Mouse (Mus musculus): Measurements from ENCODE around the gene Dnah6. TPM values are rescaled to one million over a fixed set of nuclear protein-coding genes. Genes with fewer than 3 reads are reported as not detected.
A peak's percentile ranks its signal among the peaks of the same experiment; 100 is the strongest.

The Dnah6 gene
- polyA plus RNA-seq, 1 experiment from 2014 or later = 0.06 TPM

DNA sequence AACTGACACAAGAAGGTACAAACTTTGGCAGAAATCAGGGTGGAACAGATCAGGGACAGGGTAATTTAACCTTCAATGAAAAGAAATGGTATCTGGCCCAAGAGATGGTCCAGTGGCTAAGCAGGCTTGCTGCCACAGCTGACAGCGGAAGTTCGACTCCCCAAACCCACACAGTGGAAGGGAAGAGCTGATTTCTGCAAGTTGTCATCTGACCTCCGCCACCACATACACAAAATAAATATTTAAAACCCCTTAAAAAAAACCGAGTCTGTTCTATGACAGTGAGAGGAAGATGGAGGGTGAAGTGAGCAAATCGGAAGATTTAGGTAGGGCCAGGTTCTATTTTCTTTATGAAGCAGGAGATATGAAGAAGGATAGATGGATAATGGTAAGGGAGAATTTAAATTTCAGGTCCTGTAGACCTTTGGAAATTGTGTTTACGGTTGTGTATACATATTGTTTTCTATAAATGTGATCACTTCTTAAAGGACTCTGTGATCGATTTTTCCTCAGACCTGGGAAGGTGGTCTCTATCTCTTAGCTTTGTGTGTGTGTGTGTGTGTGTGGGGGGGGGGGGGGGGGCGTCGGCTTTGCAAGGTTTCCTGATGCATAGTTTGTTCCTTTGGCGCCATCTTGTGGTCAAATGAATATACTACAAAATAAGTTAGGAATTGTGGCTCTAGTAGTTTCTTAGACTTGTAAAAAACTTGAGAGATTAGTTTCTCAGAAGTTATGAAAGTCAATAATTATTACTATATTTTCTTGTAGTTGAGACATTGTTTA, 6.1 kb upstream of the Dnah6 start:
- ATAC-seq (ENCODE audit: insufficient number of reproducible peaks, low FRiP score) = no peak
- H3K27ac ChIP-seq (ENCODE audit: poor library complexity, severe bottlenecking) = no peak overlapping the region
- no peak overlapping the region for H3K4me2 ChIP-seq
- 40% methylated on average over 10 of the region's 10 CpGs for WGBS
- 0 out of 2 replicates have a peak, but pooled peaks cover 3% of the 10 kb centered on the region for H3K36me3 ChIP-seq
- H3K4me3 ChIP-seq = no peak overlapping the region
- no peaks in the 10 kb centered on the region for H3K27me3 ChIP-seq (replicated peaks)
- no peaks in the 10 kb centered on the region for H3K9me3 ChIP-seq (replicated peaks)
- H3K9ac ChIP-seq = no peak overlapping the region
- H3K4me1 ChIP-seq (replicated peaks) = peaks cover 4% of the 10 kb centered on the region; the same call in 1 of the 2 replicates

DNA sequence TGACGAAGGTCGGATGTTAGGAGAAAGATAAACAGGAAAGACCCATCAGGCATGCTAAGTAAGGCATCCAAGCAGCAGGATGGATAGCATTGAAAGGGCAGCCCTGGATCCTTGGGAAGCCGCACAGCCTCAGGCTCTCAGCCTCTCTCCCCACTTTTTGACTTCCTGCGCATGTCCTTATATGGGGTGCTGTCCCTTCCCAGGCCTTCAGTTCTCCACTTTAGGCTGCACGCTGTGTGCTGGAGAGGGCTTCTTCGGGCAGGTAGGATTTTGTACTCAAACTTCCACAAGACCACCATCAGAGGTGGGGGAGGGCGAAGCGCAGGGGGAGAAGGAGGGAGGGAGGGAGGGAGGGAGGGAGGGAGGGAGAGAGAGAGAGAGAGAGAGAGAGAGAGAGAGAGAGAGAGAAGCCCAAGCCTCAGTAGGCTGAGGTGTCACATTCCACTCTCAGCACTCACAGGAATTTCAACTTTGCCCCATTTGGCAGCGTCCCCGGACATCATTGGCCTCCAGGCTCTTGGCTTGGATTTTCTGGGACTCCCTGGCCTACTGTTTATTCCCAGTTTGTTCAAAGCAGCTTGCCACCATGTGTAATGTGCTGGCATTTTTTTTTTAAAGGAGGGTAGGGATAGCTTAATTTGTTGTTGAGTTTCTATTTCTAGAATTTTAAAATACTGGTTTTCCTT, 1.5 kb upstream of the Dnah6 start:
- Histone ChIP-seq H3K4me1 (replicated peaks) (peaks cover 6% of the 10 kb centered on the region; the same call in 1 of the 2 replicates), H3K27ac (ENCODE audit: poor library complexity, severe bottlenecking) (peak overlapping the region; percentile 89), H3K9me3 (replicated peaks) (no peaks in the 10 kb centered on the region), H3K27me3 (replicated peaks) (no peaks in the 10 kb centered on the region), H3K36me3 (0 out of 2 replicates have a peak, but pooled peaks cover 3% of the 10 kb centered on the region), H3K4me3 (peak overlapping the region; percentile 32), H3K4me2 (peak overlapping the region; percentile 57), H3K9ac (peak overlapping the region; percentile 28; the same call in 1 of the 2 replicates)
- 8% methylated on average over 8 of the region's 10 CpGs for WGBS
- peak; percentile 82 for ATAC-seq (ENCODE audit: insufficient number of reproducible peaks, low FRiP score)

DNA sequence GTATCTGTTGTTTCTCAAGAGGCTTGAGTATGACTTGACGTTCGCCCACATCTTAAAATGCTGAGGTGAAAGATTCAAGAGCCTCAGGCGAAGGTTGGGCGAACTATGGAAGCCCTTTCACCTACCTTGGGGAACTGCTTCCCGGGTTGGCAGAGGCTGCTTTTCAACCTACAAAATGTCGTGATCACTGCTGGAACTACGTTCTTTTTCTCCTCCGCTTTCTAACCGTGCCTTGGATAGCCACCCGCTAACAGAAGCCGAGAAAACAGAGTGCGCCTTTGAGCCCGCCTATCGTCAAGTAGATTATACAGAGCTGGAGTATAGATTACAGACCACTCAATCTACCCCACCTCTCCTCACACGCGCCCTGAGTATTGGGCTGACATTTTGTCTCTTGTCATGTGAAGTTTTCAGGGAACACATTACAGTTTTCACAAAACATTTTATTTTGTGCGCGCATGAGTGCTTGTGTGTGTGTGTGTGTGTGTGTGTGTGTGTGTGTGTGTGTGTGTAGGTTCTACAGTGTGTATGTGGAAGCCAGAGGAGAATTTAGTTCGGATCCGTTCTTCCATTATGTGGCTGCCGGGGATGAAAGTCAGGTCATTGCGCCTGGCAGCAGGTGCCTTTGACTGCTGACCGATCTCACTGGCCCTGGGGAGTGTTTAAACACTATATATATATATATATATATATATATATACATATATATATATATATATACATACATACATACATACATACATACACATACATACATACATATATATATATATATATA, 696 bp upstream of the Dnah6 start:
- Histone ChIP-seq H3K9ac (peak overlapping the region; percentile 28; the same call in 1 of the 2 replicates), H3K27ac (ENCODE audit: poor library complexity, severe bottlenecking) (peak overlapping the region; percentile 78), H3K36me3 (0 out of 2 replicates have a peak, but pooled peaks cover 3% of the 10 kb centered on the region), H3K4me1 (replicated peaks) (peaks cover 6% of the 10 kb centered on the region; the same call in 1 of the 2 replicates), H3K4me2 (peak overlapping the region; percentile 63), H3K9me3 (replicated peaks) (no peaks in the 10 kb centered on the region), H3K27me3 (replicated peaks) (no peaks in the 10 kb centered on the region), H3K4me3 (peak overlapping the region; percentile 41)
- ATAC-seq (ENCODE audit: insufficient number of reproducible peaks, low FRiP score) = peak; percentile 64; the same call in 1 of the 2 replicates
- WGBS = 28% methylated on average over 23 of the region's 23 CpGs

DNA sequence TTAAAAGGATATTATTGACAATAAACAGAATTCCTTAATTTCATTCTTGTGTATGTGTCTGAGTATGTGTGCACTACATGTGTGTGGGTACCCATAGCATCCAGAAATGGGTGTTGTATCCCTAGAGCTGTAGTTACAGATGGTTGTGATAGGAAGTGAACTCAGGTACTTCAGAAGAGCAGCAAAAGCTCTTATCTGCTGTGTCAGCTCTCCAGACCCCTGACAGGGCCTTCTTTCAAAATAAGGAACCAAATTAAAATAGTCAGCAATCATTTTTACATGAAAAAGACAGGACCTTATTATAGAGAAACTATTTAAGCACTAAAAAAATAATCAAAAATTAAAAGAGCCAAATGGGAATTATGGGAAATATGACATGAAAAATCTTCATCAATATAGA, 9.8 kb downstream of the Dnah6 start:
- Histone ChIP-seq H3K36me3 (no peaks in the 10 kb centered on the region), H3K9ac (no peak overlapping the region), H3K27ac (ENCODE audit: poor library complexity, severe bottlenecking) (no peak overlapping the region), H3K4me3 (no peak overlapping the region), H3K4me2 (no peak overlapping the region), H3K9me3 (replicated peaks) (no peaks in the 10 kb centered on the region), H3K27me3 (replicated peaks) (no peaks in the 10 kb centered on the region), H3K4me1 (replicated peaks) (no peaks in the 10 kb centered on the region)
- ATAC-seq (ENCODE audit: insufficient number of reproducible peaks, low FRiP score) = no peak

DNA sequence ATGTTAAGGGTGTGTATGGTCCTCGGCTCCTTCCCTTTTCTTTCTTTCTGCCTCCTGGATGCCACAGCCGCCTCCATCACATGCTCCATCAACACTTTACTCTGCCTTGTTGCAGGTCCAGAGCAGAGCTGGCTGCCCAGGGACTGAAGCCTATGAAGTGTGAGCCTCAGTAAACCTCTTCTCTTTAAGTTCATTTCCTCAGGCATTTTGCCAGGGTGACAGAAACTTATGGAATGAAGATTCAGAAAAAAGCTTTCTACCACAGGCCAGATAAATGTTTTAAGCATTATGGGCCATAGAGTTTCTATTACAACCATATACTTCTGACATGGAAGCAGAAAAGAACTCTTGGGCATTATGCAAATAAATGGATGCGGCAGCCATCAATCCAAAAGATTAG, 10.4 kb downstream of the Dnah6 start:
- Histone ChIP-seq H3K4me3 (no peak overlapping the region), H3K9ac (no peak overlapping the region), H3K4me1 (replicated peaks) (no peaks in the 10 kb centered on the region), H3K9me3 (replicated peaks) (no peaks in the 10 kb centered on the region), H3K27me3 (replicated peaks) (no peaks in the 10 kb centered on the region), H3K36me3 (no peaks in the 10 kb centered on the region), H3K27ac (ENCODE audit: poor library complexity, severe bottlenecking) (no peak overlapping the region), H3K4me2 (no peak overlapping the region)
- WGBS = 74% methylated on average over 3 of the region's 3 CpGs
- no peak for ATAC-seq (ENCODE audit: insufficient number of reproducible peaks, low FRiP score)

DNA sequence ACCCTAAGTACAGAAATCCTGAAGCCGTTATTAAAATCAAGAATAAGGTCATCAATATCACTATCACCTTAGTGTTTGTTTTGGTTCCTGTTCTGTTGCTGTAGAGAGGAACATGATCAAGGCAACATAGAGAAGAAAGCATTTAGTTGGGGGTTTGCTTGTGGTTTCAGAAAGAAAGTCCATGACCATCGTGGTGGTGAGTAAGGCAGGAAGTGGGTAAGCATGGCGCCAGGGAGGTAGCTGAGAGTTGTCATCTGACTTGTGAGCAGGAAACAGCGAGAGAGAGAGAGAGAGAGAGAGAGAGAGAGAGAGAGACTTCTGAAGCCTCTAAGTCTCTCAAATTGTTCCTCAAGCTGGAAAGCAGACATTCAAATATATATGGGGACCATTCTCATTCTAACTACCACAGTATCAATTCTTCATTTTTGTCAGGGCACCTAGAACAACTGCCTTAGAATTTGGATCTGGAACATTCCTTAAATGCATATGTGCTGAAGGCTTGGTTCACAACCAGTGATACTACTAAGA, 10.9 kb downstream of the Dnah6 start:
- Histone ChIP-seq H3K9me3 (replicated peaks) (no peaks in the 10 kb centered on the region), H3K4me2 (no peak overlapping the region), H3K27me3 (replicated peaks) (no peaks in the 10 kb centered on the region), H3K36me3 (no peaks in the 10 kb centered on the region), H3K4me1 (replicated peaks) (no peaks in the 10 kb centered on the region), H3K4me3 (no peak overlapping the region), H3K27ac (ENCODE audit: poor library complexity, severe bottlenecking) (no peak overlapping the region), H3K9ac (no peak overlapping the region)
- no peak for ATAC-seq (ENCODE audit: insufficient number of reproducible peaks, low FRiP score)
- whole genome bisulfite sequencing = 69% methylated on average over 4 of the region's 4 CpGs

DNA sequence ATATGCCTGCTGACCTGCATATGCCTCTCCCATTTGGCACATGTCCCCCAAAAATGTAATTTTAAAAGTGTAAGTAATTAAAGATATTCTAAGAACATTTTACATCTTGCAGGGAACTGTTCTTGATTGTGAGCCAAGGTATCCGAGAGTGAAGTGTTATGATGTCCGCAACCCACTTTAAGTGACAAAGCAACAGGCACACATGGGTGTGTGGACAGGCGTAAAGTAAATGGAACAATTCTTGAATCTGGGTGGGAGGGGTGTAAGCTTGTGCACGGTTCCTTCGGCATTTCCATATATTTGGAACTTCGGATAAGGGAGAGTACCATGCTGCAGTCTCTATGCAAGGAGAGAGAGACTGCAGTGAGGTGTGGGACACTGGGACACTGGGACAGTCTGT, 11.9 kb downstream of the Dnah6 start:
- Histone ChIP-seq H3K4me1 (replicated peaks) (no peaks in the 10 kb centered on the region), H3K9me3 (replicated peaks) (no peaks in the 10 kb centered on the region), H3K9ac (no peak overlapping the region), H3K4me3 (no peak overlapping the region), H3K4me2 (no peak overlapping the region), H3K27me3 (replicated peaks) (no peaks in the 10 kb centered on the region), H3K27ac (ENCODE audit: poor library complexity, severe bottlenecking) (no peak overlapping the region), H3K36me3 (no peaks in the 10 kb centered on the region)
- no peak for ATAC-seq (ENCODE audit: insufficient number of reproducible peaks, low FRiP score)
- WGBS = 87% methylated on average over 6 of the region's 6 CpGs

DNA sequence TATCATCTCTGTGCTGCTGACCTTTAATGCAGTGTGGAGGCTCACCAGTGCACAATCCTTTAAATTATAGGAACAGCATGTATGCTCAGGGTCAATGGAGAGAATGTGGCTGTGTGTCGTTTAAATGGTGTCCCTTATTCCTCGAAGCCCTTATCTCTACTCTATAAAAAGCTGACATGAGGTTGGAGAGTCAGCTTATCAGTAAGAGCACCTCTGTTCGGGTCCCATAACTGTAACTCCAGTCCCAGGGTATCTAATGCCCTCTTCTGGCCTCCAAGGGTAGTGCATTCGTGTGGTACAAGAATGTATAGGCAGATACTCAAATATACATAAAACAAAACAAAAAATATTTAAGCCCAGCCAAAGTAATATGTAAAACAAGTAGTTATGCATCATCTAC, 16.5 kb downstream of the Dnah6 start:
- 48% methylated on average over 4 of the region's 4 CpGs for WGBS
- no peak for ATAC-seq (ENCODE audit: insufficient number of reproducible peaks, low FRiP score)

DNA sequence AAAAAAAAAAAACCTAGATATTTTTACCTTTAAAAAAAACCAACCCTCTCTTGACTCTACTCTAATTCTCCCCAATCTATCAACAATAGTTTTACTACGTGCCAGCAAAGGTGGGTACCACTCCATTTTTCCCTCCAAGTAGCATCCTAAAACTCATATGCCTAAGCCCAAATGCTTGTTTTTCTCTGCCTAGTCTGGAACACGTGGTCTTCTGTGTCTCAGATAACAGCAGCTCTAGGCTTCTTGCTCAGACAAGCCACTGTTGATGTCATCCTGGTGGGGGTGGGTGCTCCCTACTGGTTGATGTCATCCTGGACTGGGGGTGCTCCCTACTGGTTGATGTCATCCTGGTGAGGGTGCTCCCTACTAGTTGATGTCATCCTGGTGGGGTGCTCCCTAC, 17.7 kb downstream of the Dnah6 start:
- no peak for ATAC-seq (ENCODE audit: insufficient number of reproducible peaks, low FRiP score)
- Histone ChIP-seq H3K4me1 (replicated peaks) (0 out of 2 replicates have a peak, but pooled peaks cover 2% of the 10 kb centered on the region), H3K9me3 (replicated peaks) (no peaks in the 10 kb centered on the region), H3K9ac (no peak overlapping the region), H3K4me2 (no peak overlapping the region), H3K36me3 (no peaks in the 10 kb centered on the region), H3K27me3 (replicated peaks) (no peaks in the 10 kb centered on the region), H3K27ac (ENCODE audit: poor library complexity, severe bottlenecking) (no peak overlapping the region), H3K4me3 (no peak overlapping the region)
- 48% methylated on average over 2 of the region's 2 CpGs for WGBS

More for the DNA sequence above, 16.5 kb downstream of the Dnah6 start:
- no peaks in the 10 kb centered on the region for H3K36me3 ChIP-seq
- no peak overlapping the region for H3K4me2 ChIP-seq
- H3K9me3 ChIP-seq (replicated peaks) = no peaks in the 10 kb centered on the region
- no peak overlapping the region for H3K27ac ChIP-seq (ENCODE audit: poor library complexity, severe bottlenecking)
- H3K9ac ChIP-seq = no peak overlapping the region
- H3K4me3 ChIP-seq = no peak overlapping the region
- 0 out of 2 replicates have a peak, but pooled peaks cover 2% of the 10 kb centered on the region for H3K4me1 ChIP-seq (replicated peaks)
- no peaks in the 10 kb centered on the region for H3K27me3 ChIP-seq (replicated peaks)

DNA sequence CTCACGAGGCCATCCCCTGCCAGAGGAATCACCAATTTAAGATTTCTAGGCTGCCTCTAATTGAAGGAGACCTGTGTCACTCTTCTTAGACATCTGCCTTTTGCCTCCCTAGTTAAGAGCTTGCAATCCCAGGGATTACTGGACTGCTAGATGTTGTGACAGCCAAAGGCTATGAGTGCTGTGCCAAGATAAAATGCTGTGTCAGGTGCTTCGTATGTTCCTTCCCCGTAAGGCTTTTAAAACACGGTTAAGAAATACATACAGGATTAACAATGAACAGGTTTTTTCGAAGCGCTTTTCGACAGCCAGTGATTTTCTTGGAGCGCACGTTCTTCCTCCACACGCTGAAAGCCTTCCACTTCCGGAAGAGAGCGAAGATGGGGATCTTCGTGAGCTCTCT, 26.2 kb downstream of the Dnah6 start:
- H3K4me2 ChIP-seq = no peak overlapping the region
- H3K27me3 ChIP-seq (replicated peaks) = no peaks in the 10 kb centered on the region
- no peaks in the 10 kb centered on the region for H3K36me3 ChIP-seq
- no peaks in the 10 kb centered on the region for H3K4me1 ChIP-seq (replicated peaks)
- H3K4me3 ChIP-seq = no peak overlapping the region
- H3K27ac ChIP-seq (ENCODE audit: poor library complexity, severe bottlenecking) = no peak overlapping the region
- 83% methylated on average over 13 of the region's 13 CpGs for WGBS
- peaks cover 4% of the 10 kb centered on the region; the same call in 1 of the 2 replicates for H3K9me3 ChIP-seq (replicated peaks)
- no peak for ATAC-seq (ENCODE audit: insufficient number of reproducible peaks, low FRiP score)
- H3K9ac ChIP-seq = no peak overlapping the region

DNA sequence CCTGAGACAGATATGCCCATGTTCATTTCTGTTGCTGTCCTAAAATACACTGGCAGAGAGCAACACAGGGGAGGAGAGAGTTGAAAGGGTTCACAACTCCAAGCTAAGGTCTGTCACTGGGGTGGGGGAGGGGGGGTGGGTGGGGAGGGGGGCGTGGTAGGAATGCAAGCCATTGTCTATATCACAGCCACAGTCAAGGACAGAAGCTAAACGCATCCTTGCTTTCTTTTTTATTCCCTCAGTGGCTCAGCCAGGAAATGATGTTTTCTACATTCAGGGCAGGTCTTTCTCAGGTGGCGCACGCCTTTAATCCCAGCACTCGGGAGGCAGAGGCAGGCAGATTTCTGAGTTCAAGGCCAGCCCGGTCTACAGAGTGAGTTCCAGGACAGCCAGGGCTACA, 30.7 kb downstream of the Dnah6 start:
- 78% methylated on average over 6 of the region's 6 CpGs for WGBS
- peaks cover 8% of the 10 kb centered on the region for H3K4me1 ChIP-seq (replicated peaks)
- ATAC-seq (ENCODE audit: insufficient number of reproducible peaks, low FRiP score) = no peak

More for the DNA sequence above, 30.7 kb downstream of the Dnah6 start:
- Histone ChIP-seq H3K4me3 (no peak overlapping the region), H3K9me3 (replicated peaks) (no peaks in the 10 kb centered on the region), H3K36me3 (no peaks in the 10 kb centered on the region), H3K9ac (no peak overlapping the region), H3K4me2 (no peak overlapping the region), H3K27me3 (replicated peaks) (no peaks in the 10 kb centered on the region), H3K27ac (ENCODE audit: poor library complexity, severe bottlenecking) (no peak overlapping the region)
